Mouse (Mus musculus): ENCODE results near the gene Serpina1c. TPM values are rescaled to one million over a fixed set of nuclear protein-coding genes. Genes with fewer than 3 reads are reported as not detected.
"Not testable (repeated sequence)": the region's sequence is repeated elsewhere in the genome, so short reads cannot be mapped to it uniquely, and the experiment has no call there.

The Serpina1c gene
- 1 to 10 TPM in 1 of 2 experiments, not detected in 1; 2.1 TPM for total RNA-seq (2021)
- long read RNA-seq, experiment 1, partial matches to known transcripts: 0 of 1 reads
- long read RNA-seq, experiment 1, other reads (novel, unspliced or antisense): 0 of 1 reads
- long read RNA-seq, experiment 2: 0 reads

GRCm38 (mm10) chr12:103904837-103905340 is at the start of gene Serpina1c:
Gene Serpina1c (minus strand): TSS chr12:103904887.
- DNase-seq: not testable (repeated sequence)

DNA sequence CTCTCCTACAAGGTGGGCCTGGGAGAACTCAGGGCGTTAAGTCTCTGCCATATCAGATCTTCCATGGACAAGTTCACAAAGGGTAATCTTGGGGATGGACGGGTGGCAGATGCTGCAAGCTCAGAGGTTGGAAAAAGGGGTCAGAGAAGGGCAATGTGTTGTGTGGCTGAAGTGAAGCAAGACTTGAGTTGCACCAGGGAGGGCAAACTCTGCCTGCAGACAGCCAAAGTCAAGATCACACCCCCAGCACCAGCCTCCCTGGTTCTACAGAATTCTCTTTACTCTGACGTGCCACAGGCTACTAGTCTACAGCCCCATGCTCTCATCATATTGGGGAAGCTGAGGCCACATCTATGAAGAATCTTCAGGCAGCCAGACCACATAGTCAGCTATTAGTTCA is 48.3 kb upstream of the Serpina1c start:
- not testable (repeated sequence) for DNase-seq

GRCm38 (mm10) chr12:103946243-103946642 is 41.6 kb upstream of the Serpina1c start:
- no peak for DNase-seq

DNA sequence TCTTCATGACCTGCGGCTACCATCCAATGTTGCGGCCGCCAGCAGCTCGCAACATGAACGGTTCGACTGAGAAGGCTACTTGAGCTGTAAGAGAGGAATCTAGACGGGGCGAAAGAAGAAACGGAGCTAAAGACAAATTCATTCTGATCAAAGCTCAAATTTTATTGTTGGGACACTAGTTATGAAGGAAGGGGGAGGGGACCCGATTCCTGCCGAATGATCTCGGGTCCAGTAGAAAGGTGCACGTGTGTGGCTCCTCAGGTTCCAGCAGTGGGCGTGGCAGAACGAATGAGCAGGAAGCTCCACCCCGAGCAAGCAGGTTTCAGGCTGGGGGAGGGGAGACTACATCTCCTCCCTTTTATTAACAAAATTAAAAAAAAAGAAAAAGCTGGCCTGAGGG is 4.5 kb upstream of the Serpina1c start:
- DNase-seq: not testable (repeated sequence)

DNA sequence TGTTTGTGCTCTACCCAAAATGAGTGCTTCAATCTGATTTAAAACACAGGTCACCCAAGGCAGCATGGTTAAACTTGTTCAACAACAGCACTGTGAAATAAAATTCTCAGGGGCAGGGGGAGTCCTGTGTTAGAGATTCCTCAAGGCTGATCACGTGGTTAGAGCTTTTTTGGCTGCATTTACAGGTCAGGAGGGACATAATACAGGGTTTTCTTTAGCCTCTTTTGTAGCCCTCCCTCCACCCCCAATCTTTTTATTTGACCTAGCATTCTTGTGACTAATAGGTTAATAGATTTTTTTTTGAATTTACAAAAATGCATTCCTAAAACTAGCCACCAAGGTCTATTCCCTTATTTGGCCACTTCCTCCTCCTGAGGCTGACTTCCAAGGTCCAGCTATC is 3.1 kb upstream of the Serpina1c start:
- DNase-seq: not testable (repeated sequence)

- not testable (repeated sequence) for DNase-seq
Measured at GRCm38 (mm10) chr12:103901929-103902328, 2.8 kb downstream of the Serpina1c start.

GRCm38 (mm10) chr12:103866873-103867272 is 37.8 kb downstream of the Serpina1c start:
- not testable (repeated sequence) for DNase-seq

- not testable (repeated sequence) for DNase-seq
Measured at GRCm38 (mm10) chr12:103863101-103863974, 41.3 kb downstream of the Serpina1c start, which contains the start of gene Serpina1a. Gene Serpina1a (minus strand): TSS chr12:103863562.

GRCm38 (mm10) chr12:103860976-103861375 is 43.7 kb downstream of the Serpina1c start:
- DNase-seq: no peak

DNA sequence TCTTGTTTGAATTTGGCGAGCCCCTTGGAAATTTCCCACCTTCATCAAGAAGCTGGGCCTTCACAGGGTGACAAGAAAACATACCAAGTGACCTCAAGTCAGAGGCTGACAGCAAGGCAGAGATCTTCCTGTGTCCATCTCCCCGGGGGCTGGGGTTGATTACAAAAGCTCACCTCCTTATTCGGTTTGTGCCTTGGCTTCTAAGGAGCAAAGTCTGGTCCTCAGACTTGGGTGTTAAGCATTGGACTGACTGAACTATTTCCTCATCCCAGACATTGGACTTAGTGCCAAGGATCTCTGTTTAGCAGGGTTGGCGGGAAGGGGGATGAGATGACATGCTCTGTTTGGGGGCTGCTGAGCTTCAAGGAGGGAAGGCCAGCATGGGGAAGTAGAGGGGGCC is 44.1 kb downstream of the Serpina1c start:
- DNase-seq: not testable (repeated sequence)

DNA sequence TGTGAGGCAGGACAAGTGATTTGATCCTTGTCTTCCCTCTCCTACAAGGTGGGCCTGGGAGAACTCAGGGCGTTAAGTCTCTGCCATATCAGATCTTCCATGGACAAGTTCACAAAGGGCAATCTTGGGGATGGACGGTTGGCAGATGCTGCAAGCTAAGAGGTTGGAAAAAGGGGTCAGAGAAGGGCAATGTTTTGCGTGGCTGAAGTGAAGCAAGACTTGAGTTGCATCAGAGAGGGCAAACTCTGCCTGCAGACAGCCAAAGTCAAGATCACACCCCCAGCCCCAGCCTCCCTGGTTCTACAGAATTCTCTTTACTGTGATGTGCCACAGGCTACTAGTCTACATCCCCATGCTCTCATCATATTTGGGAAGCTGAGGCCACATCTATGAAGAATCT is 45.1 kb downstream of the Serpina1c start:
- not testable (repeated sequence) for DNase-seq

DNA sequence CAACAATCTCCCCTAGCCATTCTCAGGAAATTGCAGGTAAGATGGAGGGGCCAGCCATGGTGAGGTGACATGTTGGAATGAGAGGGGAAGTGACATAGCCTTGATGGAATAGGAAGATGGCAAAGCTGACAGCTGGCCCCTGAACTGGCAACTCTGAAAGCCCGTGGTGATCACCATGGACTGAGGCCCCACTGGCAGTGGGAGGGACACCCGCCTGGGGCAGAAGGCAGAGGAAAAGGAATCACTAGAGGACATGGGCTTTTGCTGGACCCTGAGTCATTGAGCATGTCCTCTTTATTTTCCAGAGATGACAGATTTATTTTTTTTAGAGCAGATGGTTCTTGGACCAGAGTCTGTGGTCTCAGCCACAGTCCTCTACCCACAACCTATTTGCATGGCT is 51.7 kb downstream of the Serpina1c start:
- not testable (repeated sequence) for DNase-seq

Other genes with a start within 250 kb of the Serpina1c start
- gene Serpina6, start 247.7 kb downstream of the Serpina1c start, total RNA-seq (2021): under 1 TPM in 1 of 2 experiments, not detected in 1; 0.16 TPM
- gene Serpina16, start 228.7 kb downstream of the Serpina1c start, total RNA-seq (2021): not detected
- not detected for gene Serpina1f, start 209.4 kb downstream of the Serpina1c start, total RNA-seq (2021)
- 1 to 10 TPM in 1 of 2 experiments, not detected in 1; 2.1 TPM for gene Serpina1d, start 131.3 kb downstream of the Serpina1c start, total RNA-seq (2021)
- 1 to 10 TPM in 1 of 2 experiments, under 1 TPM in 1; 0.73 to 4.5 TPM for gene Serpina1b, start 74.5 kb downstream of the Serpina1c start, total RNA-seq (2021)
- gene Serpina1a, start 41.3 kb downstream of the Serpina1c start, total RNA-seq (2021): 1 to 10 TPM in 1 of 2 experiments, not detected in 1; 1.9 TPM
- gene Serpina1e, start 54.1 kb upstream of the Serpina1c start, total RNA-seq (2021): under 1 TPM in 1 of 2 experiments, not detected in 1; 0.93 TPM
- not detected for gene Serpina11, start 85.1 kb upstream of the Serpina1c start, total RNA-seq (2021)
- not detected for gene Serpina9, start 108.9 kb upstream of the Serpina1c start, total RNA-seq (2021)
- not detected for gene Serpina12, start 139.6 kb upstream of the Serpina1c start, total RNA-seq (2021)
- not detected for gene Serpina5, start 196.2 kb upstream of the Serpina1c start, total RNA-seq (2021)
- not detected for gene Serpina3a, start 207.8 kb upstream of the Serpina1c start, total RNA-seq (2021)
- gene Serpina3b, start 223.1 kb upstream of the Serpina1c start, total RNA-seq (2021): not detected
- gene Serpina3c, start 249.0 kb upstream of the Serpina1c start, total RNA-seq (2021): 1 to 10 TPM; 1.1 to 3.0 TPM

Measured in gastrocnemius, postnatal 10 days (tissue).